Mouse (Mus musculus) right cerebral cortex, postnatal 36 days (tissue): ENCODE data around the gene Atp5l.
A peak's percentile ranks its signal among the peaks of the same experiment; 100 is the strongest.
"Not testable (repeated sequence)": the region's sequence is repeated elsewhere in the genome, so short reads cannot be mapped to it uniquely, and the experiment has no call there.

ENCODE experiments used
- DNase-seq, 2 experiments: peaks; one replicate each; pipeline ENCODE4 v3.0.0; 2022; ENCODE audit warnings: low spot score in 2 of 2, mixed read lengths in 1 of 2

The Atp5l gene

DNA sequence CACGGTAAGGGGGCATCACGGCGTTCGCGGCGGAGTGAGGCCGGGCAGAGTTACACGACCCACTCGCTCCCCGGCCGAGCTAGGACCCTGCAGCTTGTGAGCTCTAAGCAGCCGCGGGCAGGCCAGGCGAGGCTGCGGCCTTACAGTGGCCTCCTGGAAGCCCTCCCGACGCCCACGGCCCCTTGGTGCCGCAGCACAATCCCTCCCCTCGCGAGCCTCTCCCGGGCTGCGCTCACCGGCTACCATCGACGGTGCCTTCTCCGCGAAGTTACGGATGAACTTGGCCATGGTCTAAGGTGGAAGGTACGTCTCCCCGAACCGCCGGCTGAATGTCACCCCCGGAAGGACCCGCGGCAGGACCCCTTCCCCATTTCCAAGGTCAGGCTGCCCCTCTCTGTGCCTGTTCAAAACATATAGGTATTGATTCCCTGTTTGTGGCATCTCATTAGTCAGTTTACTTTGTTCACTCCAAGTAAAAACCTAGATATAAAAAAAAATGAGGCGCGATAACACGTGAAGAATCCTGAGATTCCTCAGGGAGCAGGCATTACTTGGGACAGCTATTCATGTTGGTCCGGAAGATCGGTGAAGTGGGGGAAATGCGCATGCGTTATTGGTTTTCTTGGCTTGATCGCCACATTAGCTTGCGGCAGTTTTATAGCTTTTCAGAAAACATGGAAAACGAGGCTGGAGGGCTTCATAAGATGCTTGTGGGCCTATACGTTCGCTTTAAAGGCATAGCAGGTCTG lies at the start of gene Atp5l:
TSS of gene Atp5l (minus strand) at position 369 of the 749 bp plus-strand sequence.
- DNase-seq = peak; percentile 75 to 78

DNA sequence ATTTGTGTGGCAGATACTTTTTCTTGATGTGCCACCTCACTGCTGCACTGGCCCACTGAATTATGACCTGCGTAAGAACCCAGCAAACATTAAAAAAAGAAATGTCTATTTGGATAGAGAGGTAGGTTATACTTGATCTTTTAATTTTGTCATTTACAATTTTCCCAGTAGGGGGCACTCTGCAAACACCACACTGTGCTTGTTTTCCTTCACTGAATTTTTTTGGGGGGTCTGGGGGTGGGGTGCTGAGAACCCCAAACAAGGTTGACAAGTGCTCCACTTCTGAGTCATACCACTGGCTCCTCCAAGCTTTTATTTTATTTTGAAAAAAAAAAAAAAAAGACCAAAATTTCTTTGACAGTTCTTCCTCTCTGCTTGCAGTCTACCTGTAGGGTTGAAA lies 48.9 kb upstream of the Atp5l start:
- DNase-seq = no peak

DNA sequence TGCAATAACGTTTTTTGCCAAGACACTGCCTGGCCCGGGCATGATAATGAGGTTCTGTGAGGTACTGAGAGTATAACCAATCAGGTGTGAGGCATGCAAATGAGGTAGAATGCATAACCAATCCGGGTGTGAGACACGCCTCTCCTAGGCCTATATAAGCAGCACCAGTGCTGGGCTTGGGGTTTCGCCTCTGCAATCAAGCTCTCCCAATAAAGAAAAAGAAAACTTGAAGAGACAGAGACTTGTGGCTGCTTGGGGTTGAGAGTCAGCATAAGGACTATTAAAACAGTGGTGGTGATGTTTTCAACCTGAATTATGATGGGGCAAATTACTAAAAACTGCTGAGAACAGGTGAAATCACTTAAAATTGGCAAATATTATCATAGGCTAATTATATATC lies 47.2 kb upstream of the Atp5l start:
- not testable (repeated sequence) for DNase-seq

DNA sequence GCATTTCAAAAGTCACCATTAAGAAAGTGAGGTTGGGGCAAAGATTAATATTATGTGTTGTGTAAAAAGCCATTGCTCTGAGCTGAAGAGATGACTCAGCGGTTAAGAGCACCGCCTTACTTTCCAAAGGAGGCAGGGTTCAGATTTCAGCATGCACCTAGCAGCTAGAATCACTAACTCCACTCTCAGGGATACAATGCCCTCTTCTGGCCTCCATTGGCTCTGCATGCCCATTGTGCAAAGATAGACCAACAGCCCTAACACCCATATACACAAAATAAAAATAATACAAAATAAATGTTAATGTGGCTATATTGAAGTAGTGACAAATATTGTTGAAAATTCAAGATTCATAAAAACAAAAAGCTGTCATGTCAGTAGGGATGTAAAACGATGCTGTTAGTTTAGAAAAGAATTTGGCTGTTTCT lies 46.3 kb upstream of the Atp5l start:
- peak; percentile 21 to 32 for DNase-seq

DNA sequence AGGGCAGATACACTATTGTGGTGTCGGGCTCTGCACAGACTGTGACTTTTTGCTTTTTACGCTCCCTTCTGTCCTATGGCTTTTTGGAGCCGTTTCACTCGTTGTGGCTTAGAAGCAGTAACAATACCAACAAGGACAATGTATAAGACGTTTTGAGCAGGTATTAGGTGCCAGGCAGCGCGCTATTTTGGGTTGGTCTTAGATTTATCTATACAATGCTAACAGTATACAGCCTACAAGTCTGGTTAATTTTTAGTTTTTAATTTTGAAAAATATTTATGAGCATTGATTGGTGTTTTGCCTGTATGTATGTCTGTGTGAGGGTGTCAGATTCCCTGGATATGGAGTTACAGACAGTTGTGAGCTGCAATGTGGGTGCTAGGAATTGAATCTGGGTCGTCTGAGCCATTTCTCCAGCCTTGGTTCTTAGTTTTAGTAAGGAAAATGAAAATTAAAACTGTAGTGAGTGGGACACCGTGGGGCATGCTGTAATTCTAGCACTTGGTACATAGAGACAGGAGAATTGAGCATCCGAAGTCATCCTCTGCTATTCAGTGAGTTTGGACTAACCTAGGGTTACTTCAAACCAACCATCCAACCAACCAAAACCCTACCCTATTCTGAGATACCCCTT lies 45.4 kb upstream of the Atp5l start:
- DNase-seq = no peak

DNA sequence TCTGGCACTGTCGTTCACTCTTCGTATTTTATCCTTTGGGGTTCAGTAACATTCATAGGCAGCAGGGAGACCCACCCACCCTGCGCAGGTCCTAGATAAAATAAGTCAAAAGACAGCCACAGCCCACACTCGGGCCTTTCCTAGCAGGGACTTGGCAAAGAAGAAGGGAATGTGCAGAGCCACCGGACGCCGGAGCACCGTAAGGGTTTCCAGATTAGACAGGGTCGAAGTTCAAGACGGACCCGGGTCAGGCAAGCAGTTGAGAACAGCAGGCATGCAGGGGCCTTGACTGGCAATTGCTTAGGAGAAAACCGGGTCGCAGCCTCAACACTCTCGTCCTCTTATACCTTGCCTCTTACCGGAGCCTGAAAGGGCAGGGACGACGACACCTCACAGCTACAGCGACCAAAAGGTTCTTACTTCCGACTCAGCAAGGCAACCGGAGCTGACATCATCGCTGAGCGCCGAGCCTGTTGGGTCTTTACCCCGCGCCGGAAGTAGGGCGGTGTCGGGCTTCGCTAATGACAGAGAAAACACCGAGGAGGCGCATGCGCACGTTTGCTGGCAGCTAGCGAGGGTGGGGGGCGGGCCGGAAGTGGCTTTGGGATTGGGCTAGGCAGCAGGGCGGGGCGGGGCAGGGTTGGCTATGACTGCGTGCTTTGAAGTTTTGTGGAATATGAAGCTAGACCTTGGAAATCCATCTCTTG lies 44.7 kb upstream of the Atp5l start, which contains the start of gene Ube4a:
TSS of gene Ube4a (minus strand) at position 475 of the 707 bp plus-strand sequence.
- DNase-seq = peak; percentile 99

DNA sequence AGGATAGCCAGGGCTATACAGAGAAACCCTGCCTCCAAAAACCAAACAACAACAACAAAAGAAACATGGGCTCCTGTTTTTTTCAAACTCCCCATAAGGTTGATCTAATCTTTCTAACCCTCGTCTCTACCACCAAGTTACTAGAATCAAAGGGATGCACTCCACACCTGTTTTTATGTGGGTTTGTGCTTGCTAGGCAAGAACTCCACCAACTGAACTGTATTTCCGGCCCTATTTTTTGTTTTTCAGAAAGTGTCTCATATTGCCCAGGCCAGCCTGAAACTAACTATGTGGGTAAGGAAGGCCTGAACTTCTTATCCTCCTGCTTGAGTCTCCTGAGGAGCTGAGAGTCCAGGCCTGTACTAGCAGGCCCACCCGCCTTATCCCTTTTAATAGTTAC lies 33.9 kb upstream of the Atp5l start:
- DNase-seq = no peak

DNA sequence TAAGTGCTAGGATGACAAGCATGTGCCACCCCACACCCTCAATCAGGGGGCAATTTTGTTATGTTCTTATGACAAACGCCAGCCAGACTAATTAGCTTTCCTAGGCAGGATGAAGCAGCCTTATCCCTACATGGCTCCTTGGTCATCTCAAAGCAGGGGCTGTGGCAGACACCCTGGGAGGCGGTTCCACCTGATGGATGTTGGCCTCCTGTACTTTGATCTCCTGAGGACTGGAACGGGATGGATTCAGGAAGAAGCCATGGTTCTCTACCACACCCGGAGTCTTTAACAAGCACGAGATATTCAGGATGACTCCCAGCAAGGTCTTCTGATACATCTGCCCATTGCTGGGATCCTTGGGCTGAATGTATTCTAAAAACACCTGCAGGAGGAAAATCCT lies 27.3 kb upstream of the Atp5l start:
- no peak for DNase-seq

DNA sequence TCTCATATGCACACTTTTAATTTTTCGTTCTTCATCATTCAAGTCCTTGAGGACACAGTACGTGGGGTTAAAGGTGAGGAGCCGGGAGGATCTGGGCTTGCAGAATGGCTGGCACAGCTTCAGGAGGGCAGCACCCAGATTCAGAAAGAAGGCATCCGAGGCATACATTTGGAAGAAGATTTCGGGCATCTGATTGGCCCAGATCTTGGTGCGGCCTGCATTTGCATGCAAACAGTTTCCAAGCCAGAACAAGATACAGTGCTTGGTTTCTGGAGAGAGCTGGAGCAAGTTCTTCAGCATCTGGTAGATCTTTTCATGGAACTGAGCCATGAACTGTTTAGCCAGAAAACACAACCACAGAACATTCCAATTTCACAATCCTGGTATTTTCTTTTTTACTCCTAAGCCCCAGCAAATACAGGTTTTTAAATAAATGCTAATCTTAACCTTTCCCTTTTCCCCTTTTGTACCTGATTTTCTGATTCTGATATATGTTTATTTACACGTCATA lies 25.7 kb upstream of the Atp5l start:
- no peak for DNase-seq

DNA sequence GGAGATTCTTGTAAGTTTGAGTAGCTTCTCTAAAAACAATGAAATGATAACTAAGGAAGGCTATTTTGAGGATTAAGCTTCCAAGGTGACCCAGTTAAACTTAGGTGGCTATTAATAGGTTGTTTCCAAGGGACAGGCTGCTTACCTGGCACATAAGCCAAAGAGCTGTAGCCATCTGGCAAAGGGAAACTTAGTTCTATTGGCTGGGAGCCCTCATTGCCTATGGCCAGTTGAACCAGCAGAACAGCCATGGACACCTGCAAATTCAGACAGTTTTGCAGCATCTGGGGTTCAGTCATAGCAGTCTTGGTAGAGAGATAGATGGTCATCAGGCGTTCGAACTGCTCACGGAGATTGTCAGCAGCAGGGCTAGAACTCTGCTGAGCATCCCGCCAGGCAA lies 21.9 kb upstream of the Atp5l start:
- DNase-seq = no peak

DNA sequence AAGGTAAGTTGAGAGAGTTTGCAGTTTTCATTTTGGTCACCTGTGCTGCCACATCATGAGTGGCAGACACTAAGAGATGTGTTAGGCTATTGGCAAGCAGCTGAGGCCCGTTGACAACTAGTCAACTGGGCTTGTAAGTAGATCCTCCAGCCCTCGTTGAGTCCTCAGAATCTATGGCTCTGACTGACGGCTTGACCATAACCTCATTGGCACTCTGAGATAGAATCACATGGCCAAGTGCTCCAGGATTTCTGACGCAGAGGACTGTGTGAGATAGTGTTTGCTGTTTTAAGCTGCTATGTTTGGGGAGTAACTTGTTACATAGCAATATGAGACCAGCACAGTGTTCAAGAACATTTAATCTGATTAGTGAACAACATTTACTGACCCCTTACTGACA lies 21.2 kb upstream of the Atp5l start:
- DNase-seq = no peak

DNA sequence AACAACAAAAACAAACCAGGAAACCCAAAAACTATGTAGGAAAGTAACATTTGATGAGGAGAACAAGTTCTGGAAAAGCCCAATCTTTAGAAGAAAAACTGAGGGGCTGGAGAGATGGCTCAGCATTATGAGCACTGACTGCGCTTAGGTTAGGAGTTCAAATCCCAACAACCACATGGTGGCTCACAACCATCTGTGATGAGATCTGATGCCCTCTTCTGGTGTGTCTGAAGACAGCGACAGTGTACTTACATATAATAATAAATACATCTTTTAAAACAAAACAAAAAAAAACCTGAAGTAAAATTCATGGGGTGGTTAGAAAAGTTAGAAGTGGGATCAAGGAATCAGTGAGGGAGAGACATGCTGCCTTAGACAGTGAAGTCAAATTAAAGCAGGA lies 1.0 kb upstream of the Atp5l start:
- DNase-seq = no peak

DNA sequence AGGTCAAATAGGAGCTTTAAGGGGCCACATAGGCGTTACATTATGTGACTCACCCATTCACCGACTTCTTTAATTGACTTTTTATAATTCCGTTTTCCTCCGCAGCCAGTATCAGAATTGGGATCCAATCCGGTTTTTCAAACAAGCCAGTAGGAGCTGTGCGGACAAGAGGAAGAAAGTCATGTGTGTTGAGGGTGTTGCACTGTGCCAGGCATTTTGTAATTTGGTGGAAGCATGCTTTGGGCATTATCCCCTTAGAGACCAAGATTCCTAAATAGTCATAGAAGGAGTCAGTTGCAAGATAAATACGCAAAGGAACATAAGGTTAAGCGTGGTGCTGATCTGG lies 554 bp upstream of the Atp5l start:
- peak in 1 of 2 experiments; percentile 58 for DNase-seq

DNA sequence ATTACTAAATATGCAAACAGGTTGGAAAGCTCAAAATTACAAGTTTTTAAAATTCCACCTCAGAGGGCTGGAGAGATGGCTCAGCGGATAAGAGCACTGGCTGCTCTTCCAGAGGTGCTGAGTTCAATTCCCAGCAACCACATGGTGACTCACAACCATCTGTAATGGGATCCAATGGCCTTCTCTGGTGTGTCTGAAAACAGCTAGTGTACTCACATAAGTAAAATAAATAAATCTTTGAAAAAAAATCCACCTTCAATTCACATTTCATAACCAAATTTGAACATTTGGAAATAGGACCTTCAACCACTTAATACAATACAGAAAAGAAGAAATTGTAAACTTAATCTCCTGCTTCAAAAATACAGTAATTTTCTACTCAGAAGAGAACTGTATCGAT lies 936 bp downstream of the Atp5l start:
- no peak for DNase-seq

DNA sequence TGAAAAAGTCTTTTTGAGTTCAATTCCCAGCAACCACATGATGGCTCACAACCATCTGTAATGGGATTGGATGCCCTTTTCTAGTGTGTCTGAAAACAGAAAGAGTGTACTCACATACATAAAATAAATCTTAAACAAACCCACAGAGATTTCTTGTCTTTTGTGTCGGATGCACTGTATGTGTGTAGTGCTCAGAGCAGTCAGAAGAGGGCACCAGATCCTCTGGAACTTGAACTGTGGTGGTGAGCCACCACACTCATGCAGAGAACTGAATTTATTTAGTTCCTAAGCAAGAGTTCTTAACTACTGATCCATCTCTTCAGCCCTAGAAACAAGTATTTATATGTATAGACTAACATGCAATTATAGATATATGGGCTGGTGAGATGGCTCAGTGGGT lies 4.3 kb downstream of the Atp5l start:
- DNase-seq = no peak

DNA sequence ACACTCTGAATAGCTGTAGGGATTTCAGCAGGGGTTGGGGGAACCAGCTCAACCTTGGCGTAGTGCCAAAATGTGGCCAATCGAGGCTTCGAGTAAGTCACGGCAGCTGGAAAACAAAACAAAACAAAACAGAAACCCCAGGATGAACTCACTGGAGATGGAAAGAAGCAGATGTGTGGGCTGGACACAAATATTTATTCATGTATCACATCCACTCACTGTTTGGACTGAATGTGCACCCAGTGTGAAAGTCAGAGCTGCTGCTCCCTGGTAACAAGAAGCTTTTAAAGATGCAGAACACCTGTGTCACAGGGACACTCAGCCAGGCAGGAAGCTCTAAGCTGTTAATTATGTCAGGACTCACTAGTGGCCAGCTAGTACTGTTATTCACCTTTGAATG lies 5.8 kb downstream of the Atp5l start:
- DNase-seq = no peak

DNA sequence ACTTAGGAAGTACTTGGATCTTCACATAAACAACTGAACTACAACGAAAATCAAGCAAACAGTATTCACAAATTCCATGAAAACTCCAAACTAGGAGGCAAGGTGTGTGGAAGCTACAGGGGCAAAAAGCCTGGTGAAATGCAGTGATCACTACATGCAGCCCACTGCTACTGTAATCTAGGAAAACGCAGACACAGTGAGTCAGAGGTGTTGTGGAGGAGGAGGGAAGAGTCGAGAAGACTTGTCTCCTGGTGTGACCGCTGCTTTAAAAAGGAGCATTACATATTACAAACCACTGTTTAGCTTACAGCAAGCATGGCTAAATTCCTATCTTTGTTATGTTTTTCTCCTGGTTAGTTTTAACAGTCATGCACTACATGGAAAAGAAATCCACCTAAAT lies 9.2 kb downstream of the Atp5l start:
- no peak for DNase-seq

DNA sequence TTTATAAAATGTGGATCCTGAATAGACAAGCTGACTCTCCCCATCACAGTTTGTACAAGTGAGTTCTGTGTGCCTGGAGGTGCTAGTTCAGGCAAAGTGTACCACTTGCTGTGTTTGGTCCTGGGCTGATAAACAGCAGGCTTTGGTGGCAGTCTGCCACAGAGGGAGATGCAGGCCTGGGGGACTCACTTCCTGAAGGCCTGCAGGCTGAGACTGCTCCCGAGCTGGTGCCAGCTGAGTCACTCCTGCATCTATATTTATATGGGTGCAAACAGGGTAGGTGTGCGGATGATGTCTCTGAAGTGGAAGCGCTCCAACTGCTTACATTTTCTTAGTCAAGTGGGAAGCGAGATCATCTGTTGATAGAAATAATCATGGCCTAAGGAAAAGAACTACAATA lies 14.9 kb downstream of the Atp5l start:
- DNase-seq = peak; percentile 80 to 86

DNA sequence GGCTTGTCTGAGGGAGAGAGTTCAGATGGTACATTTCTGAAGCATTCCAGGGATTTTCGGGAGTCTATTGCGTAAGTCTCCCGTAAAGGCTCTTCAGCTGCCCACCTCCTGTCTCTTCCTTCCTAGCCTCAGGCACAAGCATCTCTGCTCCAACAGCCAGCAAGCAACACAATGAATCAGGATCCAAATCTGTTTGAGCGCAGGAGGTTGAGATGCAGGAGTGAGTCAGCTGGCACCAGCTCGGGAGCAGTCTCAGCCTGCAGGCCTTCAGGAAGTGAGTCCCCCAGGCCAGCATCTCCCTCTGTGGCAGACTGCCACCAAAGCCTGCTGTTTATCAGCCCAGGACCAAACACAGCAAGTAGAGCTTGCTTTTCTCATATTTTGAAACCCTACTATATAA lies 15.6 kb downstream of the Atp5l start:
- peak; percentile 84 to 91 for DNase-seq

DNA sequence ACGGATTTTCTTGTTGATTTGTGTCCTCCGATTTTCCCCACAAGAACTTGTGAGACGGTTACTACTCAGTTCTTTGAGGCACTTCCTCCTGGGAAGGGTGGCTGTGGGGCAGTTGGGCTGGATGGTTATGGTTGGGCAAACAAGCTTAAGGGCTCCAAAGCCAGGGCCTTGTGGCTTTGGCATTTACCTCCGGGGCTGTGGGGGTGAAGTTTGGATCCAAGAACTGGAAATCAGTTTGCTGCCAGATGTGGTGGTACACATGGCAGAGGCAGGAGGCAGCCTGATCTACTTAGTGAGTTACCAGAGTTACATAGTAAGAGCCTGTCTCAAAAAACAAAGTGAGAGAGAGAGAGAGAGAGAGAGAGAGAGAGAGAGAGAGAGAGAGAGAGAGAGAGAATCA lies 16.7 kb downstream of the Atp5l start:
- DNase-seq = no peak

DNA sequence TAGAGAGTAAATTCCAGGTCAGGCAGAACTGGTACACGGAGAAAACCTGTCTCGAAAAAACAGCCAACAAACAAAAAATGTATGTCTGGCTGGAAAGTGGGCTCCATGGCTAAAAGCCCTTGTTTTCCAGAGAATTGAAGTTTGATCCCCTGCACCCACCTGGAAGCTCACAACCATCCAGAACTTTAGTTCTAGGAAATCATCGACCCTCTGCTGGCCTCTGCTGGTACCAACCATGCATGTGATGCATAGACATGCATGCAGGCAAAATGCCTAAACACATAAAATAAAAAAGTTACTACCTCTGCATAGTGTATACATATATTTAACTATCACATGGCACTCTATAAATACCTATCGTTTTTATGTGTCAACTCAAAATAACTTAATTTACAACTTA lies 20.1 kb downstream of the Atp5l start:
- DNase-seq = no peak

DNA sequence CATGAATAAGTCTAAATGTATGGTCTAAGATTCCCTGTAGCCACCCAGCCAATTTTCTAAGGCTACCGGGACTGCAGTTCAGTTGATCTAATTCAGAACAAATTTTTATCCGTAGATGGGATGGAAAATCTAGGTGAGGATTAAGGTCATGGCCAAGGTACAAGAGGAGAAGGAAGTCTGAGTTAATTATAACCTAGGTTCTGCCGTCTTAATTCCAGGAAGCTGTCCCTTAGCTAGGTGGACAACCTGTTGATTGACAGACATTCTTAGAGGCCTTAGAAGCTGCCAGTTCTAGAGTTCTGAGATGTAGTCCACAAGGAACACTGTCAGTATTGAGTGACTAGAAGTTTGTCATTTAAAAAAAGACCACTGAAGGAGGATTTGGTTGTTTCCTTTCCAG lies 20.8 kb downstream of the Atp5l start:
- DNase-seq = no peak

DNA sequence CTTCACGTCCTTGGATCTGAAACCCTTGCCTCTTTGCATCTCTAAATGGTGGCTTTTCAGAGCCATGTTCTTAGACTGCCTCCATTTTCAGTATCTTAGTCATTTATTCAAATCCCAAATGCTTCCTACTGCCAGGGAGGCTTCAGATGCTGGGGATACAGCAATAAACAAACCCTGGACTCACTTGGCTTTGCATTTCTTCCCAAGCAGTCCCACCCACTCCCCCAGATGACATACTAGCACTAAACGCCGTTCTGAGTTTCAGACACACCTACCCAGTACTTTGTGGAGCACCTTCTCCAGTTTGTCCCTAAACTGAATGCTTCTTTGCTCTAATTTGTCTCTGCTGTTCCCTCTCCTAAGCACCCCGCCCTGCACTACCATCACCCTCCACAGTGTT lies 23.5 kb downstream of the Atp5l start:
- no peak for DNase-seq
